Mouse (Mus musculus): ENCODE results near the gene Rreb1.

The Rreb1 gene

DNA sequence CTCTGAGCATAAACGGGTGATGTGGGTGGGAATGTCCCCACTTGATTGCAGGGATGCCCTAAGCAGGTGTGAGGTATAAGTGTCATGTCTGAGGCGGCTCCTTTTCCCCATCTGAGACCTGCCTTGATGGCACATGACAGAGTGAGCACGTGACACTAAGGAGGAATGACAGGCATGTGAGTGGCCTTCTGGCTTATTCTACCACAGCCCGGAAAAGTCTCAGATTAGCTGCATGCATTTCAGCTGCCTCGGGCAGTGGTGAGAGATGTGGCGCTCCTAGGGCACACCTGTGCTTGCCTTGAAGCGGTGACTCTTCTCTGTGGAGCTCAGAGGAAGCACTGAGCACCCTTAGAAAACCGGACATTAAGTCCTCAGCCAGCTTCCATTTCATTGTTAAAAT, 167.2 kb downstream of the Rreb1 start:
- DNase-seq (ENCODE audit: low spot score): peak; percentile 72

DNA sequence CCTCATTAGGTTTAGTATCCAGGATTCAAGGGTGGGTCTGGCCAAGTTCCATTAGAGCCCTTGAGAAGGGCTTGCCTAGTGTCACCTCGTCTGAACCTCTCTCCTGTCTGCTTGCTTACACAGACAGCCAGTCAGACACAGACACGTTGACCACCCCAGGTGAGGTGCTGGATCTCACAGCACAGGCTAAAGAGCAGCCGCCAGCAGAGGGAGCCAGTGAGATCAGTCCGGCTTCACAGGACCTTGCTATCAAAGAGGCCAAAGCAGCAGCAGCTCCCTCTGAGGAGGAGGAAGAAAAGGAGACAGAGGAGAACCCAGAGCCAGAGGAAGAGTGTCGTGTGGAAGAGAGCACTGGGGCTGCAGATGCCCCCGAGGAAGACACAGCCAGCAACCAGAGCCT, 168.5 kb downstream of the Rreb1 start:
- DNase-seq (ENCODE audit: low spot score): peak; percentile 93

DNA sequence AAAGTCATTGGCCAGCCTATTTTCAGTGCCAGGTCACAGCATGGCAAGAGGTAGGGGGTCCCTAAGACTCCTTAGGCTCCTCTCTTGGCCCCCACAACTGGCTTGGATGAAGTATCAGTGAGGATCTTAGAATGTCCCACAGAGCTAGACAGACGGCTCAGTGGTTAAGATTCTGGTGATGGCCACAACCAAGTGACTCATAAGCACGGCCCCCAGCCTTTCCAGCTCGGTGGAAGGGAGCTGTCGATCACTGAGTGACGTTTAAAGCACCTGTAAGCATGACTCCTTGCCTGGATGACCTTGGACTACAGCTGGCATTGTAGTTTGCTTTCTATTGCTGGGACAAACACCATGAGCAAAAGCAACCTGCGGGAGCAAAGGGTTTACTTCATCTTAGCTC, 174.8 kb downstream of the Rreb1 start:
- DNase-seq (ENCODE audit: low spot score): no peak

DNA sequence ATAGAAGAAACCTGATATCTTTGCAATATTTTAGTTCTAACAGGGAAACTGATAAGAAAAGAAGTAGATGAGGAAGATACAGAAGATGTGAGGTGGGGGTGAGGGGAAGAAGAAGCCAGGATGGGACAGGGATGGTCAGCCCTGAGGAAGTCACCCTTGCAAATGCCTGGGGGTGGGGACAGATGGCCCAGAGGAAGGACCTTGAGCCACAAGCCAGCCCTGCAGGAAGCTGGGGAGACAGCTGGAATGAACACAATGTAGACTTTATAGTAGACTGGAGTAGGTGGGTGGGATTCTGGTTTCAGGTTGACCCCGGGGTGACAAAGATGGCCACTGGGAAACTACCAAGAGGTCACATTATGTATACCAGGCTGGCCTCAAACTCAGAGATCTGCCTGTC, 176.1 kb downstream of the Rreb1 start:
- DNase-seq (ENCODE audit: low spot score): no peak

DNA sequence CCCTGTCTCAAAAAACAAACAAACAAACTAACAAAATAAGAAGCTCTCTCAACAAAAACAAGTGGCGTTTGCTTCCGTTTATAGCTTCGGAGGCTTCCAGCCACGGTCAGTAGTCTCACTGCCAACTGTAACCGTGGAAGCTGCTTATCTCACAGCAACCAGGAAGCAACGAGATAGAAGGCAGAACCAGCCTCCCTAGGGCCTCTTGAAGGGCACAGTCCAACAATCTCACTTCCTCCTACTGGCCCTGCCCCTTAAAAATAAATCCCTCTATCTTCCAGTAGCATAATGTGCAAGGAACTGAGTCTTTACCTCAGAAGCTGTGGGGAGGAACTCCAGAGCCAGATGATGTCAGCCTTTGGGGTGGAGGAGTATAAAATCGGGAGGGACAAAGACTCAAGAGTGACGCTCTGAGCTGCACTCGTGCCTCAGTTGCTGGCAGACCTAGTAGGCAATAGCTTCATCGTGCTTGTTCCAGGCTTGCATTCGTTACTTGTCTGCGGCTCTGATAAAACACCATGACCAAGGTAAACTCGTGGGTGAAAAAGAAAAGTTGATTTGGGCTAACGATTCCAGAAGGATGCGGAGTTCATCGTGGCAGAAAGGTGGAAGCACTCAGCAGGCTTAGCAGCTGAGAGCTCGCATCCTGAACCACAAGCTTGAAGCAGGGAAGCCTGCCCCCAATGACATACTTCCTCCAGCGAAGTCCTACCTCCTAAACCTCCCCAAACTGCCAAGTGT, 180.5 kb downstream of the Rreb1 start:
- DNase-seq (ENCODE audit: low spot score): no peak

DNA sequence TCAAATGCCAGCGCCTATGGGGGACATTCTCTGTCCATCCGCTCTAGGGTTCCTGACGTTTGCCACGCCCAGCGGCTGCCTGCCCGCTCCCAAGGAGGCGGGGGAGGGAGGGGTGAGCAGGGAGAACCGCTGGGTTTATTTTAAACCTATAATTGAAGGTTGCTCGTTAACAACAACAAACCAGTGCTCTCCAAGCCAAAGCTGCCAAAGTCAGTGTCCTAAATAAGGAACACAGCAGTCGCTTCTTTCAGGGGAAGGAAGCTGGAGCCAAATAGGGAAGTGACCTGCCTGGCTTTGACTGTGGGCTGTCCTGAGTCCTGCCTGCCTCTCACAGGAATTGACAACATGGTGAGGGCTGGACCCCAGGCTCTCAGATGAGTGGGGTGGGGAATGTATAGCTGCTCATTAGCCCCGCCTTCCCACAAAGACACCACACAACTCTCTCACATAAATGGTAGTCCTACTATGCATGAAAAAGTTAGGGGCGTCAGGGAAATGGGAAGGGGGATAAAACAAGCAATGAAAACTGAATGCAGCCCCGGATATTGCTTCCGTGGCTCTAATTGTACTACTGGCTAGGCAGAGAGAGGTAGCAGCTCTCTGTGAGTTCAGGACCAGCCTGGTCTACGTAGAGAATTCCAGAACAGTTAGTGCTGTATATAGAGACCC, 181.2 kb downstream of the Rreb1 start:
- no peak for DNase-seq (ENCODE audit: low spot score)

DNA sequence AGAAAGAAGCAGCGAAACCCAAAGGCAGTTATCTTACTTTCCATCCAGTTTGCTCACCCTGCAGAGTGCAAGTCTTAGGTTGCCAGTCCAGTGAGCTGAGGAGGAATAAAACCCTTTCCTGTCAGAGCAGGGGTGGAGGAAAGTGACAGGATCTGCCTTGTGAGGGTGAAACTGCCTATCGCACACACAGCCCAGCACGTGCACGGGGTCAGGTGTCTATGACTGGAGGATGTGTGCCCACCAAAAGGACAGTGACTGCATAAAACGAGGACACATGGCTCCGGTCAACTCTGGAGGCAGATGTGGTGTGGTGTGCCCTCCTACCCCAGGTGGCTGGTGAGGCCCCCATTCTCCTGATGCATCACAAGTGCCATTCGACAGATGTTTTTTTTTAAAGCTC, 181.7 kb downstream of the Rreb1 start:
- no peak for DNase-seq (ENCODE audit: low spot score)

DNA sequence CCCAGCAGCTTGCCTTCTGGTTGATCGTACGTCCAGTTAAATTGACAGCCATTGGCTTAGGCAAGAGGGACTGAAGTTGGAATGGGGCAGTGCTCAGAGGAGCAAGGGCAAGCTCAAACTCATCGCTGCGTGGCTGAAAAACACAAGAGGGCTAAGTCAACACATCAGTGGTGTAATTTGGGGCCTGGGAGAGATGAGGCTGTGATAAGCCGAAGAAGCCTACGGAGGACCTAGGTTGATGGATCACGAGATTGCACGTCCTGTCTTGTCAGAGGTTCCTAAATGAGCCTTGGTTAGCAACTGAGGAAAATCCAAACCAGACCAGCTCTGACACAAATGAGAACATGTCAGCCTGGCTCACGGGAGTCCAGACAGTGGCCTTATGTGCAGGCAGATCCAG, 184.3 kb downstream of the Rreb1 start:
- no peak for DNase-seq (ENCODE audit: low spot score)

DNA sequence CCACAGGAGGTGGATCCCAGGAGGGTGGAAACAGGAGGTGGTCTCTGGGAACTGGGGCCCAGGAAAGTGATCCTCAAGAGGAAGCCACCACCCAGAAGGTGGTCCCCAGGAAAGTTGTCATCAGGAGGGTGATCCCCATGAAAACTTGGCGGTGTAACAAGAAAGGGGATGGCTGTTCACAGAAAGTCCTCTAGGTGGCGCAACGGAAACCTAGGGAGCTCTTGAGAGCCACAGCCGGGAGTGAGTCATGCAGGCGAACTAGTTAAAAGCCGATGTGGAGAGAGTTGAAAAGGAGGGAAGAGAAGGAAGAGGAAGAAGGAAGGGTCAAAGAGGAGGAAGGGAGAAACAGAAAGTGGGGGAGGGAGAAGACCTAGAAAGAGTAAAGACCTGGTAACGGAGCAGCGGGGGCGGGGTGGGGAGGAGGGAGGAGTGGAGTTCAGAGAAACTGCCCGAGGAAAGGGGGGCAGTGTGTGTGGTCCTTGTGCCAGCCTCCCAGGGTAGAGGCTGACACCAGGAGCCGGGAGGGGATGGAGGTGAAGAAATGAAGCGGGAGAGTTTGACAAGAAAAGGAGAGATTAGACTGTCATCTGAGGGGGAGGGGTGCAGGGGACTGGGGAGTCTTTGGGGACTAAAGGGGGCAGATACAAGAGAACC, 185.3 kb downstream of the Rreb1 start:
- peak; percentile 93 for DNase-seq (ENCODE audit: low spot score)

DNA sequence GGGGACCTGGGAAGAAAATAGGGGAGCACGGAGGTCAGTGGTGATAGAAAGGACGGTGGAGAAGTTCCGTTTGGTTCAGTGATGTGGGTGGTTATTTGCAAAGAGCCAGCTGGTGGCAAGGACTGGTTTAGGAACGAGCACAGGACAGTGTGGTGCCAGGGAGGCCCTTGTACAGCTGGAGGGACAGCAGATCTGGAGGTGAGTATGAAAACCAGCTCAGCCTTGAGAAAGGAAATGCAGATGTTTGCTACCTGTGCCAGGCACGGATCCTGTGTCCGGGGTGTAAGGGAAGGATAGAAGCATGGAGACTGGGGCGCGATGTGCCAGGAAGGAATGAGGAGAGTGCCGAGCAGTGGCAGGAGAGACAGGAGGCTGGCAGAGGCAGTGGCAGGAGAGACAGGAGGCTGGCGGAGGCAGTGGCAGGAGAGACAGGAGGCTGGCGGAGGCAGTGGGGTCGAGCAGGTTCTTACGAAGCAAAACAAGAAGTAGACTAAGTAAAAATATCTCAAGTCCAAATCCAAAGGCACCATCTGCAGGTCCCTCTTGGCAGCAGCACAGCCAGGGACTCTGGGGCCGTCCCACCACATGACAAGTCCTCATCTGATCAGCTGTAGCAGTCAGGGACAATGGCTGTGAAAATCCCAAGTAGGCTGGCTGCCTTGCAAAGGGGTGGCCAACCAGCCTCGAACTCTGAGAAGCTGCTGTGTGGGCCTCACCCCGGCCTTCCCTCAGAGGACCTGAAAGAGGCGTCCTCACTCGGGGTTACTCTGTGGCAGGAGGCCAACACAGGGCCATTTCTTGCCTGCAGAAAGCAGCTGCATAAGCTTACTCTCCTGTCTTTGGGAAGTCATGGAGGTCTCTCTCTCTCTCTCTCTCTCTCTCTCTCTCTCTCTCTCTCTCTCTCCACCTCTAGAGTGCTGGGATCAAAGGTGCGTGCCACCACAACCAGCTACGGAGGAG, 186.2 kb downstream of the Rreb1 start:
- no peak for DNase-seq (ENCODE audit: low spot score)

DNA sequence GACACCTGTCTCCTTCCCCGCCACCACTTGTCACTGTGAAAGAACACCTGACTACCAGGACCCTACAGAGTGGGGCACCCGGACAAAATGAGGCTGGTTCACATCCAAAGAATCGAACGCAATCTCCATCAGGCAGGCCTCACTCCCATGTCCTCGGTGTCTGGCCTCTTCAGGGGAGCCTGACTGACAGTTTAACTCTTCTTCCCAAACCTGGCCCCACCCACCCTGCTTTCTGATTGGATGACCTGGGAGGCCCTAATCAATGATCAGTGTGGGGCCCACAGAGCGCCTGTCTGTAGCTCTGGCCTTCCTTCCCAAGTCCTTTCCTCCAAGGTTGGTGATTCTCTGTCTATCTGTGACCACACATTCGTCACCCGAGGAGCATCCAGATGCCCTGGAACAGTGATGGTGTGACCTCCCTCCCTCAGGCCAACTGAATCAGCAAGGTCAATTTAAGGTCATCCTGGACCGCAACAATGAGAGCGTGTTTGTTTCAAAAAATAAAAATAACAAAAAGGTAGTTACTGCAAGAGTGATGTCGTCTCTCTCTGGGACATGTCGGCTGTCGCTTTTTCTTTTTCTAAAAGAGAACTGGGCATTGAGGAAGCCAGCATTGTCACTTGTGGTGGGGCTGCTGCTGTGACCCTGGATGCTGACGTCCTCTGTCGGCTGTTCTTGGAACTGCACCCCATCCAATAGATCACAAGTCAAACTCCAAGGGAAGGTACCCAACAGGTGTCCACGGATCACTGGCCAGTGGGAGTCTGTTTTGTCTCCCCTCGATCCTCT, 187.1 kb downstream of the Rreb1 start:
- DNase-seq (ENCODE audit: low spot score): peak; percentile 53

DNA sequence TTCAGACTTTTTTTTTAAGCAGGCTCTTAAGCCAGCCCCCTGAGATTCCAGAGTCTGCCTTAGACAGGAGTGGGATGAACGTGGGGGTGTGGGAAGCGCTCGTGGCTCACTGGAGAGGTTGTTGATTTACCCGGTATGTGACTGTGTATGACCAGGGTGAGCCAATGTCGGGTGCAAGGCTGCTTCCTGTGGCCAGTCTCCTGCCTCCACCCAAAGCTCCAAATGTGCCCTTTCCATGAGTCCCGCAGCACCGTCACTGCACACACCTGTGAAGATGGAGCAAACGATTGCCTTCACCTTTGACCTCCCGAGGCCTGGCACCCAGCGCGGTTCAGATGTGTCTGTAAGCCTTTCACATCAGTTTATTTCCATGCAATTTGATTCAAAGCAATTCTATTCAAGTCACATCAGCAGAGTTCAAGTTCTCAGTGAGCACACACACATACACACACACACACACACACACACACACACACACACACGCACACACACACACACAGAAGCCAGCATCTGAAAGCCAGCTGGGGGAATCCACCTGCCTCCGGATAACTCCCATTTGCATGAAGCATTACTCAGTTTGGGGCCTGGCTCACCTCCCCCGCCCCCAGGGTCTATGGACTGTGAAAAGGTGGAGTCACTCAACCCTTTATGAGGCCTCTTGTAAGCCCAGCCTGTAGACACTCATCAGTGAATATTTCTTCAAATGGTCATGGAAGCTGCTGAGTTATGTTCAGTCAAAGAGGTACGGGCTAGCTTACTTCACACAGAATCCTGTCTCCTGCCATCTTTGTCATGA, 188.3 kb downstream of the Rreb1 start:
- no peak for DNase-seq (ENCODE audit: low spot score)

DNA sequence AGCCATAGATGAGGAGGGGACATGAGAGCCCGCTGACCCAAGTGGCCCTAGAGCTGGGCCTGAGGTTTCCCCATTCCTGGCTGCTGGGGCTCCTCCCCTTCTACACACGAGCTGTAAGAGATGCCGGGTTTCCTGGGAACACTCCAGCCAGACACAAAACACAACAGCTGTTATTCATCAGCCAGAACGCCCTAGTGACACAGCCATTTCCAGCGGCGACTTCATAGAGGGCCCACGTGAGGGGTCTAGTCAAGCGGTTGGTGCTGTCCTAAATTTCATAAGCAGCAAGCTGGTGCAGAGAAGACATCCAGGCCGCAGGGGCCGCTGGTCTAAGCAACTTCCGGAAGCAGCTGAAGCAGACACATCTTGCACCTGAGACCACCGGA, 188.8 kb downstream of the Rreb1 start:
- DNase-seq (ENCODE audit: low spot score): peak; percentile 69

DNA sequence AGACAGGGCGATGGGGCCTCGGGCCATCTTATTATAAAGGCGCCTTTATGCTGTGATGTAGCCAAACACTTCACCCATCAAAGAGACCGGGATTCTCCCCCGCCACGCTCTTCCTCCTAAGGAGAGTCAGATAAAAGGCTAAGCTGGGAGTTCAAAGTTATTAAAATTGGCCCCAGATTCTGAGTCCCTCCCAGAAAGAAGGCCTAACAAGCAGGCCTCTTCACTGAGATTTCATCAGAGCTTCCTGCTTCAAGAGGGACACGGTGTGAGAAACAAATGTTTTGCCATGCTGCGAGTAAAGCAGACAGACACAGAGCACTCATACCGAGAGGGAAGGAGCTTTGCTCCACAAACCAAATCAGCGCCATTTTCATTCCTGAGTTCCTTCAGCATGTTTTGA, 189.4 kb downstream of the Rreb1 start:
- no peak for DNase-seq (ENCODE audit: low spot score)

DNA sequence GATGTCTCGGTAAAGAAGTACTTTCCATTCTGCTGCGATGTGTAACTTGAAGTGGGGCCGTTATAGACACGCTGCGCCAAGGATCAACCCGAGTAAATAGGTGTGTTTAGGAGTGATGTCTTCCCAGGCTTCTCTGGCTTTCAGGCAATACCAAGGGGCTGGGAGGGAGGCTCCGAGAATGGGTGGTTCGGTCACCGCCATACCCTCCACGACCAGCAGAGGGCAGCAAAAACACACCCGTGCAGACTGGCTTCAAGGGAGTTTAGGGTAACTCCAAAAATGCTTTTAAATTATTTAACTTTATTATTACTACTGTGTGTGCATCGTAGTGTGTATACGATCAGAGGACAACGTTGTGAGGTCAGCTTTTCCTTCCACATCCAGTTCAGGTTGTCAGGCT, 191.1 kb downstream of the Rreb1 start:
- peak; percentile 89 for DNase-seq (ENCODE audit: low spot score)

DNA sequence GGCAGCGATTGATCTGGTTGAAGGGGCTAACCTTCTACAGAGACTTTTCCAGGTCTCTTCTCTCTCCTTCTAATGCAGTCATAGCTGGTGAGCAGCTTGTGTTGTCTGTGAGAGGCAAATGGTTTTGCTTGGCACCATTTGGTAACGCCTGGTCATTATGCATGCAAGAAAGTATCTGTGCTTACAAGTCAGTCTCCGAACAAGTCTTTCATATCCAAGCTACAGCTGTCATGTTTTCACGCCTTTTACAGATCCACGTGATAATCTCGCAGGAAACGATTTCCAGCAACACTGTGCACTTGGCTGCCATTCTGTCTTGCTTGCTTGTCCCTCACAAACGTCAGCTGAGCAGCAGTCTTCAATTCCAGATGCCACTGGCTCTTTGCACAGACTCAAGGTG, 191.8 kb downstream of the Rreb1 start:
- DNase-seq (ENCODE audit: low spot score): no peak

DNA sequence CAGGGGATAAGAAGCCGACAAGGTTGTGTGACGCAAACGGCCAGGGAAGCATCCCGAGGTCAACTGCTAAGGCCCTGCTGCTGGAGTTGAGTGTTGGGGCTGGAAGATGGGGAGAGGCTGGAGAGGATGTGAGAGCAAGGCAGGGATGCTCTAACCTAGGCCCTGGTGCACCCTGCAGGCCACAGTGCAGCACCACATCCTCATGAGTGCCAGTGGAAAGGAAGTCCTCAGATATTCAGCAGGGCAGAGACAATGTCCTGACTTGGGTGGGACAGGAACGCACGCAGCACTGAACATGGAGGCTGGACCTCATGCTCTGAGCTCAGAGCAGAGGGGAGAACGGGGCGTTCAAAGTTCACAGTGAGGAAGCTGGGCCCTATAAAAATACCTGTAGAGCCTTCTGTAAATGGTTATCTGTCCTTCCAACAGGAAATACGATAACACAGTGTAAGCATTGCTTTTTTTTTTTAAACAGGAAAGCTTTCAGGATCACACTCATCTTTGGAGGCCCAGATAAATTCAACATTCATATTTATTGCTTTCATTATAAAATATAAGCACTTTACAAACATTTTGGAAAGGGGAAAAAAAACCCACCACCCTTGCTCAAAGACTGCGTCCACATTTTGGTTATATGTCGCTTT, 192.8 kb downstream of the Rreb1 start:
- no peak for DNase-seq (ENCODE audit: low spot score)

DNA sequence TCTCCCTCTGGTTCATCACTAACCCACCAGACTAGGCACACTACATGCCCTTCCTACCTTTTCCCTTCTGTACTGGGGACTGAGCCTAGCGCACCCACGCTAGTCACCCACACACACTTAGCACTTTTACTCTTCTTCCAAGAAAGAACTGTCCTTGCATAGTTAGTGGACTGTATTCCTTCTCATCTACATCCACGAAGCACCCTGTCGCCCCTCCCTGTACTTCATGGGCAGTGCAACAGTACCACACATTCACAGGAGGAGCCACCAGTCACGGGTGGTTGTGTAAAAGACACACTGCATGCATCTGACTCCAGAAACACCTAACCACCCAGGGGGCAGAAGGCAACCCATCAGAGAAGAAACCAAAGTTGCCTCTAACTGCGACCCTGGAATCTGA, 195.8 kb downstream of the Rreb1 start:
- no peak for DNase-seq (ENCODE audit: low spot score)

DNA sequence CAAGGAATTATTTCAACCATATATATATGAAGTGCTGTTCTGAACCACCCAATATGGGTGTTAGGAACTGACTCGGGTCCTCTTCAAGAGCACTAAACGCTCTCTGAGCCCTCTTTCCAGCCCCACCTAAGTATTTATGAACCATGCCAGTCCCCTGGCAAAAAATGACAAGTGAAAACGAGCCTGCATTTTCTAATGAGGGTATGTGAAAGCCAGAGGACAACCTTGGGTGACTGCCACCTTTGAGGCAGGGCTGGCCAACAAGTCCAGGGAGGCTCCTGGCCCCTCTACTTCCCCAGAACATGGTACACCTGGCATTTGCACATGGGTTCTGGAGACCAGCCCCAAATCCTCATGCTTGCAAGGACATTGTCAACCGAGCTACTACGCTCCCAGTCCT, 196.5 kb downstream of the Rreb1 start:
- DNase-seq (ENCODE audit: low spot score): no peak

DNA sequence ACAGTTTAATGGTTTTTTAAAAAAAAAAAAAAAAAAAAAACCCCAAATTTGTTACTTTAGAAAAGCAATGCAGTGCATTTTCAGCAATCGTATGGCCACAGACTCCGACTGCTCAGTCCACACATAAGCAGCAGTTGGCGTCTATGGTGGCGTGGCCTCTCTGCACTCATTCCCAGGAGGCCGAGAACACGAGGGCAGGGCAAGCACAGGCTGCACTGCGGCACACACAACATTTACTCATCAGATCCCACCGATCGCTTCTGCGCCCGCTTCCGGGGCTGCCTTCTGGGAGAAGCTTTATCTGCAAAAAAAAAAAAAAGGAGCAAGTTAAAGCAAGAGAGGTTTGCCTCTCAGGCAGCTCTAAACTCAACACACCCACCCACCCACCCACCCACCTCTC, 201.3 kb downstream of the Rreb1 start:
- DNase-seq (ENCODE audit: low spot score): no peak
